Mouse (Mus musculus) adrenal gland, postnatal 14 days (tissue): ENCODE measurements around the gene Nprl2. TPM values are rescaled to one million over a fixed set of nuclear protein-coding genes. Genes with fewer than 3 reads are reported as not detected.

Experiments used
- DNase-seq: peaks from one replicate; pipeline ENCODE4 v3.0.0; 2021; ENCODE audit warnings: mixed read lengths
- long read RNA-seq, 2 experiments: library from polyadenylated mRNA; stranded (forward); transcript quantifications; one replicate each; pipeline ENCODE4 v2.0.0; 2021
- total RNA-seq: library from RNA; stranded (reverse); gene quantifications from 2 replicates; pipeline ENCODE4 v1.2.3, GENCODE M21; 2021

Nprl2 gene
- 21.5 and 22.2 TPM in 2 replicates for total RNA-seq
- long read RNA-seq, experiment 1, transcript Nprl2-201 (11 exons, 1,441 nt), result major isoform, 32 of 38 reads
- long read RNA-seq, experiment 1, partial matches to known transcripts, result 0 of 38 reads
- long read RNA-seq, experiment 1, other reads (novel, unspliced or antisense), result 6 of 38 reads
- long read RNA-seq, experiment 2, transcript Nprl2-201 (11 exons, 1,441 nt), result major isoform, 19 of 27 reads
- long read RNA-seq, experiment 2, partial matches to known transcripts, result 3 of 27 reads
- long read RNA-seq, experiment 2, other reads (novel, unspliced or antisense), result 5 of 27 reads

- DNase-seq, result peak; percentile 97
Measured at GRCm38 (mm10) chr9:107541474-107542351, at the start of gene Nprl2, which contains the start of gene Cyb561d2. TSS of gene Nprl2 (plus strand) at chr9:107542226. TSS of gene Cyb561d2 (minus strand) at chr9:107542193.

- no peak for DNase-seq
Measured at GRCm38 (mm10) chr9:107493511-107493910, 48.5 kb upstream of the Nprl2 start.

DNA sequence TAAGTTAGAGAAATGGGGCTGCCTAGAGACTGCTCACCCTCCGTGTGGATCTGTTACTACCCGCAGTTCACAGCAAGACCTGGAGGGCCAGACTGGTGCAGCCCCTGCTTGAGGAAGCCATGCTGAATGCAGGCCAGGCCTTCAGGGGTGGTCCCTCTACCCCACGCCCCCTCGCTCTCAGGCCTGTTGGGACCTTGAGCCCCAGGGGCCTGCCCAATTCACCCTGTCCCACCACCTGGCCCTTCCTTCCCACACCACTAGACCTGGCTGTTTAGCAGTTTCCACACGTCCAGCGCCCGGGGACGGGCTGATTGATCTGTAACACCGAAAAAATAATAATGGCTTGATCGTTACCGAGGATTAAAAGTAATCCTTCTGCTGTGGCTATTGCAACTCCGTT lies 47.8 kb upstream of the Nprl2 start:
- DNase-seq, result no peak

DNA sequence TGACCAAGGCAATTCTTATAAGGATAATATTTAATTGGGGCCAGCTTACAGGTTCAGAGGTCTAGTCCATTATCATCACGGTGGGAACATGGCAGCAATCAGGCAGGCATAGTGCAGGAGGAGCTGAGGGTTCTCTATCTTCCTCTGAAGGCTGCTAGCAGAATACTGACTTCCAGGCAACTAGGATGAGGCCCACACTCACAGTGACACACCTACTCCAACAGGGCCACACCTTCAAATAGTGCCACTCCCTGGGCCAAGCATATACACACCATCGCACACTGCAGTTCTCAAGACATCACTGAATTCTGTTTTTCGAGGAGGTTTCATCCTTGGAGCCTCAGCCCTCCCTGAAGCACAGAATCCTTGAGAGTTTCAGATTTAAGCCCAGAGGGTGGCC lies 45.7 kb upstream of the Nprl2 start:
- DNase-seq, result no peak

DNA sequence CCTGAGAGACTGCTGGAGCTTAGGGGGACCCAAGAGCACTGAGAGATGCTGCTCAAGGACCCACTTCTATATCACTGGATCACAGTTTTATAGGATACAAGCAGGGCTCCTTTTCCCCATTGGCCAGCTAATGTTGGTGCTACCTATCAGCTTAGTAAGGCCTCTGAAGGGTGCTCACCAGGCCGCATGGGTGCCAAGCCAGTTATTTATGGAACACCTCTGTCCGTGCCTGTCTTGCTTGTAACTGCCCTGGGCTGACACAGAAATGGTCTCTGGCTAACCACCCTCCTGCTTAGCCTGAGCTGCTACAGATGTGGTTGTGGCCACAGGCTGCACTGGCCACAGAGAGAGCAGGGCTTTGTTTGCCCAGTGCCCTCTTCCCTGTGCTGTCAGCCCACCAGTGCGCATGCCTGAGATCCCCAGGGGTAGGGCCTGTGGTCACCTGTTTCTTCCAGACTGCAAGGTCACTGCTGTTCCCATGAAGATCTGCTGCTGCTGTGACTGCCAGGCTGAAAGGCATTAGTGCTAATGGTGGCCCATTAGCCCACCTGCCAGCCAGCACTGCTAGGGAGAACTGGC lies 41.2 kb upstream of the Nprl2 start:
- no peak for DNase-seq

DNA sequence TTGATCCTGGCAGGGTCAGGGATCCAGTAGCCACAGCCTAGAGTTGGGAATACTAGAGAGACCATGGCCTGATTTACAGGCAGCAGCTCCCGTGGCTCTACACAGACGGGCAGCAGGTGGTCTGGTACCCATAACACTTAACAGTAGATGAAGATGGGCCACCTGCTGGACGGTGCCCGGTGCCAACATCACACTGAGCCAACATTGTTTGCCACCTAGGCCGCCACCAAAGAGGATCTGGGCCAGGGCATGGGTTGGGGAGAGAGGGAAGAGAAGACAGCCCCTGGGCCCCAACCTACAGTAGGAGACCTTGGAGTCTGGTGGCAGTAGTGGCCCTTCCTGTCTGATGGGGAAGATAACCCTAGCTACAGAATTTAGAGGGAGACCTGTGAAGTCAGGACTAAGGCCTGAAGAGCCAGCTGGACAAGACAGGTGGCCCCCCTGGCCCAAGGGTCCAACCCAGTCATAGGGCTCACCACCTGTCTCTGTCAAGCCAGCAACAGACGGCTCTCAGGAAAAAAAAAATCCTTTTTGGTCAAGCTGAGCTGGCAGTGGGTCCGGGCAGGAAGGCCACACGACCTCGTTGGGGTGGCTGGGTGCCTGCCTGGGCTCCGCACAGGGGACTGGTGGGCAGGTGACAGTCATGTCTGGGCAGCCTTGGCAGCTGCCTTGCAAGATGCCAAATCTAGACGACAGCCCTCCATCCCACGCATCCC lies 39.7 kb upstream of the Nprl2 start:
- no peak for DNase-seq

GRCm38 (mm10) chr9:107504662-107505537 lies 37.1 kb upstream of the Nprl2 start:
- peak; percentile 31 for DNase-seq

DNA sequence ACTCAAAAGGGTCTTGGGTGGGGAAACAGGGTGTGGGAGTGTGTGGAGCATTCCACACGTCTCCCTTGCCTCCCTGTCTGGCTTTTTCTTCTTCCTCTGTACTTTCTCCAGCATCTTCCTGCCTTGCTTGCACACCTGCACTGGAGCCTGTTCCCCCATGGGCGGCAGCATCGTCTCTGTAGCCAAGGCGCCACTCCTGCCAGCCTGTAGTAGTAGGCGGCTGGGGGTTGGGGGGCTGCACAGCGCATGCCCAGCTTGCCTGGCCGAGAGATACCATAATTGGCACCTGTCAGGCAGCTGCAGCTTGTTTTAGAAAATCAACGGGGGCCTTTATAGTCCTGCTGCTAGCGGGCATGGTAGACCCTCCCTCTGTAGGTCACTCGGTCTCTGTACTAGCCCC lies 33.8 kb upstream of the Nprl2 start:
- DNase-seq, result no peak

GRCm38 (mm10) chr9:107510384-107511100 lies 31.5 kb upstream of the Nprl2 start:
- no peak for DNase-seq

DNA sequence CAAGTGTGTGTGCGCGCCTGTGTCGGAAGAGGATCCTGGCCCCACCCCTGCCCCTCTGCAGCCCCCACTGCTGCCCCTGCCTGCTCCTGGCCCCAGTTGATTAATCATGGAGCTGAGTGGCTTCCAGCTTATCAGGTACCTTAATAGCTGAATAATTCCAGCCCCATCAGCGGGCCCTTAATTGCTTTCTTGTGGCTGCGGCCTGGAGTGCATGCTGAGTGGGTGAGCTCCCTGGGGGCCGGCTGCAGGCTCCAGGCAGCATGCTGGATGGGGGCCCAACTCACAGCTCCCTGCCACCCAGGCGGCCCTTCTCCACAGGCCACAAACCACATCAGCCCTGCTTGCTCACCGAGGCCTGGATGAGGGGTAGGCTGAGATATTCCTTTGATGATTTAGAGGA lies 30.6 kb upstream of the Nprl2 start:
- DNase-seq, result no peak

- no peak for DNase-seq
Measured at GRCm38 (mm10) chr9:107512326-107512725, 29.7 kb upstream of the Nprl2 start.

GRCm38 (mm10) chr9:107514303-107514955 lies 27.6 kb upstream of the Nprl2 start:
- DNase-seq, result peak; percentile 90

GRCm38 (mm10) chr9:107520331-107520730 lies 21.7 kb upstream of the Nprl2 start:
- DNase-seq, result no peak

DNA sequence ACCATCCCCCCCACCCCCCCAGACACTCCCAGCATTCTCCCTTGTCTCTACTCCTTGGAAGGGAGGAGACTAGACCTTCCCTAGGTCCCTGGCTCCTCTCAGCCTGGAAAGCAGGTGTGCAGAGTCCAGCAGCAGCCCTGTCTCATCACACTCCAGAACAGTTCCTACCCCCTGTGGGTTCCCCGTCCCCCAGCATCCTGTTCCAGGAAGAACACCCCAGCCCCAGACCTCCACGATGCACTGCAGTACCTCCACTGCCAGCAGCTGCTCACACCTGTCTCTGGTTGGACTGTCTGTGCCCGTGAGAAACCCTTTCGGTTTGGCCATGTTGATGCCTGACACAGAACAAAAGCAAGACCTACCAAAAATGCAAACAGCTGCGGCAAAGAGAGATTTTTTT lies 20.8 kb upstream of the Nprl2 start:
- DNase-seq, result no peak

DNA sequence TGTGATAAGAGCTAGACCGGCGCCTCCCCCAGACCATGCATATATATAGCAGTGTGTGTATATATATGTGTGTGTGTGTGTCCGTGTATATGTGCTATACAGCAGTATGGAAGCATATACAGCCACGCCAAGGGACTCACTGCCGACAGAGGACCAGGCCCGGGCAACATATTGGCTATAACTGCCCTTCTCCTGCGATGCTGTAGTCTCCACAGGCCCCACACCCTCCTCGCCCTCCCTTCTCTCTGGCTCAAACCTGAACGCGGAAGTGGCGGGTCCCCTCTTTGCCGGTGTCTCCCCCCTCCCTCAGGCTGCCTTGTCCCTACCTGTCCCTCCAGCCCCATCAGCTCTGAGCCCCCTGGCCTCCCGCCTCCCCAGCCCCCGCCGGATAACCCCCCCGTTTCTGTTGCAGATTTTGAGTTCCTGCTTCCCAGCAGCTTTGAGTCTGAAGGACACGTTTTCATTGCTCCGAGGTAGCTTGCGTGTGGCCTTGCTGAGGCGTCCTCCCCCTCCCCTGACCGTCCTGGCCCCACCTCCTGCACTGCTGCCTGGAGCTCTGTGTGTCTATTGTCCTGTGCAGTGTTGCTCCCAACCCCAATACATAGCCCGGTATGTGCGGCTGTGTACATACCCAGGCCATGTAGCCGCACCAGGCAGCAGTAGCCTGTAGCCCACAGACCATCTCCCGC lies 20.2 kb upstream of the Nprl2 start:
- peak; percentile 78 for DNase-seq

DNA sequence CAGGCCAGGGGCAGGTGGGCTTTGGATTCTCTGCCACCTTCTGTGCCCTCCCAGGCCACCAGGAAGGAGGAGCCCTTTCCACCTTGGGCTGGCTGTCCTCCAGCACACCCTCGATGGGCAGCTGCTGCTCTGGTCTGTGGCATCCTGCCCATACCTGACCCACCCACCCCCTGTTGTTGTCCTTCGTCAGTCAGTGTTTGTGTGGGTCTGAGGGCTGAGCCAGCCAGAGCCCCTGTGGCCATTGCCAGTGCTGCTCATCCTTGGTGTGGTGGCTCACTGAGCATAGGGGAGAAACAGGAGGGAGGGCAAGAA lies 19.7 kb upstream of the Nprl2 start:
- DNase-seq, result peak; percentile 31

DNA sequence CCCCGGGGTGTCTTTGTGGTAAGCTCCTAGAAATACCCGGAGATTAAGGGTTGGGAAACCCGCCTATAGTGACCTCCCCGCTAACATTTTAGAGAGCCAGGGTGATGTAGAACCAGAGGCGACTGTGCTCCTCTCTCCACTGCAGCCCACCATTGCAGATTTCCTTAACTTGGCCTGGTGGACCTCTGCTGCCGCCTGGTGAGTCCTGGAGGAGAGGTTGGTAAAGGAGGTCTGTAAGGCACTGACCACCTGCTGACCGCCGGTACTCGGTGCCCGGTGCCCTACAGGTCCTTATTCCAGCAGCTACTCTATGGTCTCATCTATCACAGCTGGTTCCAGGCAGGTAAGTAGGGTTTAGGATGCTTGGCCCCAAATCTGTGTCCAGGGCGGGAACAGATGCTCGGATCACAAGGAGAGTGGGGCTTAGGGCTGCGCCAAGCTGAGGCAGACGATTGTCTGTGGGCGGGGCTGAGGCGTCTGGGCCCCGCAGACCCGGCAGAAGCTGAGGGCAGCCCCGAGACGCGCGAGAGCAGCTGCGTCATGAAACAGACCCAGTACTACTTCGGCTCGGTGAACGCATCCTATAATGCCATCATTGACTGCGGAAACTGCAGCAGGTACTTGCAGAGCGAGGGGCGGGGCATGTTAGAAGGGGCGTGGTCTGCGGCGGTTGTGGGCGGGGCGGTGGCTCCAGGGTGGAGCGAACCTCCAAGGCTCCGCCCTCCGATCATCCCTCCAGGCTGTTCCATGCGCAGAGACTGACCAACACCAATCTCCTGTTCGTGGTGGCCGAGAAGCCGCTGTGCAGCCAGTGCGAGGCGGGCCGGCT lies 15.6 kb upstream of the Nprl2 start:
- peak; percentile 93 for DNase-seq

DNA sequence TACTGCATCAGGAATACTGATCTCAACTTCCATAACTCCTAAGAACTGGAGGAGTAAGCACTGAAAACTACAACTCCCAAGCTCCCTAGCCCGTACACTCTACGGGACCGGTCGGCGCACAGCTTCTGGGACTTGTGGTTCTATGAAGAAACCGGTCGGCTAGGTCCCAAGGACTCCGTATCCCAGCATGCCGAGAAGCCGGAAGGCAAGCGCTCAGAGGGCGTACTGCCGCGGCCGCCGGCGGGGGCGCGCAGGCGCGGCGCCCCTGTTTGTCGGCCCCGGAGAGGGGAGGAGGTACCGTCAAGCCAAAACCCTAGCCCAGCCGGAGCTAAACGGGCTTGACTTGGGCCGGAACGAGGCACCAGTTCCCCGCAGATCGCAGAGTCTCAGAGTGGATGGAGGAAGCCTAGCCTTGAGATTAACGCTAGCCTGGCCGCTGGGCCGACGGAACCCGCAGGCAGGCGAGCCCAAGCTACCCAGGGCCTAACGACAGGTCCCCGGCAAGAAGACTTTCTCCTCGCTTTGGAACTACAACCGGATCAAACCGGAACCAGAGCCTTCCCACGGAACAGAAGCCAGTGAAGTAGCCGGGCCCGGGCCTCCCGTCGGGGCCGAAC lies 8.1 kb upstream of the Nprl2 start, which contains the start of gene Tmem115:
Gene Tmem115, plus strand, starts transcription at position 155 of the 617 bp plus-strand sequence.
- peak; percentile 95 for DNase-seq
